Mouse (Mus musculus) MEL-GATA-1-ER (cell line): ENCODE results near the gene Coq10a.

Experiments
- DNase-seq: peaks from one replicate; pipeline ENCODE4 v3.0.0-alpha.2; 2012; ENCODE audit warnings: low read depth; ENCODE audit errors: extremely low read depth

Gene Coq10a

GRCm38 (mm10) chr10:128368402-128369217, at the start of gene Coq10a:
Gene Coq10a (minus strand): TSS chr10:128368997.
- peak; percentile 81 for DNase-seq

- DNase-seq = no peak
Observed at GRCm38 (mm10) chr10:128414848-128415247, 46.1 kb upstream of the Coq10a start.

DNA sequence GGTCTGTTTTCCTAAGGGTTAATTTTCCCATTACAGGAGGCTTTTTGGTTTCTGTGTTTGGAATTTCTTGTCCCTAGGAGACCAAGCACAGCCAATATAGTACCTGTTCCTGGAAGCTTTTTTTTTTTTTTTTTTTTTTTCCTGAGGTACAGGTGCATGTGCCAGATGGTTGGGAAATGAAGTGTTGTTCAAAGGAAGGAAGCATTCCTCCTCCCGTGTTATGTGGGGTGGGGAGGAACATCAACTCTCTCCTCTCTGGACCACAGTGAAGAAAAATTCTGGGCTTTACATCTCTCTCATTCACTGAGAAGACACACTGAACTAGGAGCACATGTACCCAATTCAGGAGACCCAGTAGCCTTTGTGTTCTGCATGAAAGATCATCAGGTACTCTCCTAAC, 44.3 kb upstream of the Coq10a start:
- DNase-seq = no peak

- DNase-seq = peak; percentile 34
Observed at GRCm38 (mm10) chr10:128412558-128412957, 43.8 kb upstream of the Coq10a start.

GRCm38 (mm10) chr10:128412055-128412381, 43.2 kb upstream of the Coq10a start:
- DNase-seq = no peak

DNA sequence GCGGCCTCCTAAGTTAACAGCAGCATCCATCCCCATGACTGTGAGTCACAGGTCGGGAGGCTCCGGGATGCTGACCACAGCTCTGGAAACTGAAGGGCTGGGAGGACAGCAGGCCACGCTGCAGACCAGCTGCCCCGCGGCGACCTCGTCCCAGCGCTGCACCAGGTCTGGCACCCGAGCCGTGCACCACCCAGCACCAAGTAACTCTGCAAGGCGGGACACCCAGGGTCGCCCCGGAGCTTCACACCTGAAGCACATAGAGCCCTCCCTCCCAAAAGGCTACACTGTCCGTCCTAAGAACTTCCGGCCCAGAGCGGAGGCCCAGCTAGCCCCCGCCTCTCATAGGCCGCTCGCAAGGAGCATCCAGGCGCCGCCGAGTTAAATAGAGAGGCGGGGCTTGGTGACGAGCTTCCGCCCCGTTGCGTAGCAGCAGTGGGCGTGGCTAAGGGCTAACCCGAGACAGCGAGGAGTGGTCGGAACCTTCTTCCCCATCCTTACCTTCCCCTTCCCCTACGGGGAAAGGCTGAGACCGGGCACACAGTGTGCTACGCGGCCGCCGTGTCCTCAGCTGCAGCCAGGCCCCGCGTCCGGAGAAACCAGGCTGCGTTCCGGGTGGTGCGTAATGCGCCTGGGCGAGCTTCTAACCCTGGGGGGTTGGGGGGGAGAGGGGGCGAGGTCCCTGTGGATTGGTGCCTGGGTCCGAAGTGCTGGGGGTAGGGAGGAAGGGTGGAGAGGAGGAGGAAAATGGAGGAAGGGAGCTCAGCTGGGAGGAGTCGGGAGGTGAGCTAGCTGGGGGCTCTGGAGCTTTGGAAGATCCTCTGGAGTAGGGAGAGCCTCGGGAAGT, 42.6 kb upstream of the Coq10a start, which contains the start of the genes Nabp2 and Rnf41:
Nabp2 (minus strand) TSS at position 282 of the 844 bp plus-strand sequence.
Rnf41 (plus strand) TSS at position 447 of the 844 bp plus-strand sequence.
- DNase-seq = peak; percentile 92

DNA sequence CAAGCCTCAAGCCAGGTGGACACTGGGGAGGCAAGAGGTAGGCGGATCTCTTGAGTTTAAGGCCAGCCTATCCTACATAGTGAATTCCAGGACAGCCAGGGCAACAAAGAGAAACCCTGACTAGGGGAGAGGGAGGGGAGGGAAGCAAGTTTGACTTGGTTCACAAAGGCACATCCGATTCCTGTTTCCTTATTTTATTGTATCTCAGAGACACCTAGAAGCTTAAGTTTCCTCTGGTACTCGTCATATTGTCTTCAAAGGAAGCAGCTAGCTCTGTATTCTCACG, 41.7 kb upstream of the Coq10a start:
- DNase-seq = peak; percentile 37

DNA sequence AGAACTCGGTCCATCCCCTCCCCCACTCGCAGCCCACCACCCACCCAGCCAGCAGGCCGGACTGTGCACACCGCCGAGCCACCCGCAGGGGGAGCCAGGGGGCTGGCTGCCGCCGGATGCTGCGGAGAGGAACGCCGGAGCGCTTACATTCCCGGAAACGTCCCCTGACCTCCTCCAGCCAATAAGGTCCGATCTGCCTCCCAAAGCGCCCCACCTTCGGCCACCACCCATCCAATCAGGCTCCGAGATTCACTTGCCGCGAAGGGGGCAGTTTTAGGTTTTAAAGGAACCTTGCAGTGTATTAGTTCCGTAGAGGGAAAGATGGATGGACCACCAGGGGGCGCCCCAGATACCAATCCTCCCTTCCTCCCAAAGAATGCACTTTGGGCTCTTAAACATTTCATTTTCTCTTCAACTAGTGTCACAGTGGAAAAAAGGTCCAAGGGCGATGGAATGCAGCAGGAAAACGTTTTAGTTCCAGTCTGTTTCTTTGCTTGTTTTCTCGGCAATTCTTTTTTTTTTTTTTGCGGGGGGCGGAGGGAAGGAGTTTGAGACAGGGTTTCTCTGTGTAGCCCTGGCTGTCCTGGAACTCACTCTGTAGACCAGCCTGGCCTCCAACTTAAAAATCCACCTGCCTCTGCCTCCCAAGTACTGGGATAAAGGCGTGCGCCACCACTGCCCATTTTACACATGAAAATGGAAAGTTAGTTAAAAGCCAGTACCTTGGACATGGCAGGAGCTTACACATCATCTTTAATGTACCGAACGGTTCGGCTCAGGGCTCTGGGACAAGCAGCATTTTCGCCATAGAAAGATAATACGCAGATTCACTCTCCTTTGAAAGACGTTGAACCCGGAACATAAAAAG, 41.1 kb upstream of the Coq10a start:
- peak; percentile 97 for DNase-seq

DNA sequence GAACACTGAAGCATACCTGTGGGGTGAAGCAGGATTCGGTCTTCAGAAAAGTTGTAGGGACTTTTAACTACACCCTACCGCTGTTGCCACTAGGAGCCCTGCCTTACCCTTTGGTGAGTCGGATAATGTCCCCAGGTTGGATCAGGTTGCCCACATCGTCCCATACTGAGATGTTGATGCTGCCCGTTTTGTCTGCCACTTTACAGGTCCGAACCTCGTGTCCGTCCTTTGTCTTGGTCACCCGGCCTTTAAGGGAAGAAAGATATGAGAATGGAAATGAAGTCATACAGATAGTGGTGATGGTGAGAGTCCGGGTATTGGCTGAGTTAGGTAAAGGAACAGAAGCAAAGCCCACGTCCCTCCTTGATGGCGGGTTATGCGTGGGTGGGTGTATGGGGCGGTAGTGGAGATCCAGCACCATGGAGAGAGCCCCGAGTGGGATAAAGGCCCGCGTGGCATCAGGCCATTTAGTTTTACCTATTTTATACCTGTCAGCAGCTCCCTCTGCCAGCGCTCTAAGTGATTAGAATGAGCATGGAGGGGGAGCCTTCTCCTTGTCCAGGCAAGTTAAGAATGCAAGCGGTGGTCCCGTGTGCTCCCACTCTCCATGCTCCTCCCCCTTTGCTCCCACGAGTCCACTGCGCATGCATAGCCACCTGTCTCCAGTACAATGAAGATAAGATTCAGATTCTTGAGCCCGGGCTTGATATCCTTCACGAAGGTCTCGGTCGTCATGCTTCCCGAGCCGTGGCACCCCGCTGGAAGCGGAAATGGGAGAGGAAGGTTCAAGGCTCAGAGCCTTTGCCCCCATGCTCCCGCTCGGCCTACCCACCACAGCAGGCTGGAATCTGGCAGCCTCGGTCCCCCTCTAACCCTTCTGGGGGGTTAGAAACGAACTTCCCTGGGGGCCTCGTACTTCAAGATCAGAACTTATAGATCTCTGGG, 40.1 kb upstream of the Coq10a start:
- DNase-seq = peak; percentile 14

DNA sequence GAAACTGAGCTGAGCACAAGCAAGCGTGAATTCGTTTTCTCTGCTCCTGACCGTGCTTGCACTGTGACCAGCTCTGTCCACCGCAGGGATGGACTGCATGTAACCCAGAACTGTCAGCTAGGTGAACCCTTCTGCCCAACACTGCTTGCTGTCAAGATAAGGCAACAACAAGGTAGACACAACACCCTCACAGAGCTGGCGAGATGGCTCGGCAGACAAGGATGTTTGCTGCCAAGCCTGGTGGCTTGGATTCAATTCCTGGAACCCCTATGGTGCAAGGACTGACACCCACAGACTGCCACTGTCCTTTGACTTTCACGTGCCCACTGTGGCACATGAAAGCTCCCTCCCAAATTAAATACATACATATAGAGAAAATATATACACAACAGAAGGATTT, 35.1 kb upstream of the Coq10a start:
- no peak for DNase-seq

DNA sequence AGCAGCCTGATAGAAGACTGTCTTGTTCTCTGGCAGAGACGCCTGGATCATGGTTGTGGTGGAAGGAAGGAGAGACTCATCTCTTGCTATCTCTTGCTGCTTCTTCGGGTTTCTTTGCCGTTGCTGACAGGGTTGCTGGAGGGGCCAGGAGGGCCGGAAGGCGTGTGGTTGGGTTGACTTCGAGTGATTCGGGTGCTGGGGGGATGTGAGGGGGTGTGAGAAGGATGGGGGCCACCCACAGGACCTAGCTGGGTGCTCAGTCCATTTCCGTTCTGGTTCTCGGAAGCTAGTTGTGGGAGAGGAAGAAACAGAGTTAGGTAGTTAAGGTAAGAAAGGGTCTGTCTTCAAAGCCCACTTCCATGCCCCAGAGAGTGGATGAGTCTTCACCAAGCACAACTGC, 32.8 kb upstream of the Coq10a start:
- no peak for DNase-seq

DNA sequence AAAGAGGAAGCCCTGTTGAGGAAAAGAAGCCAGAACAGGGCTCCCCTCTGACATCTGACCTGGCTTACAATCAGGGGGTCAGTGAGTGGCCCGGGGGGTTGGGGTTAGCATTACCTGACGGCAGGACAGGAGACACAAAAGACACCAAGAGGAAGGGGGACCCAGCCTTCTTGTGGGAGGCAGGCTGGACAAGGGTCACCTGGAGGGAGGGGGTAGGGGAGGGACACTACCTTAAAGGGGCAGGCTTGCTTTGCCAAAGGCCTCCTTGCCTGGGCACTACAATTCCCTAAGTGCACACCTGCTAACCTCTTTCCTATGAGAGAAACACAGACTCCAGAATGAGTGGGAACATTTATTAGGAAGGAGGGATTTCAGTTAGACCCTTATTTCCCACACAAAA, 32.3 kb upstream of the Coq10a start, which contains the start of gene Slc39a5:
Slc39a5 (minus strand) TSS at position 174 of the 400 bp plus-strand sequence.
- DNase-seq = no peak

DNA sequence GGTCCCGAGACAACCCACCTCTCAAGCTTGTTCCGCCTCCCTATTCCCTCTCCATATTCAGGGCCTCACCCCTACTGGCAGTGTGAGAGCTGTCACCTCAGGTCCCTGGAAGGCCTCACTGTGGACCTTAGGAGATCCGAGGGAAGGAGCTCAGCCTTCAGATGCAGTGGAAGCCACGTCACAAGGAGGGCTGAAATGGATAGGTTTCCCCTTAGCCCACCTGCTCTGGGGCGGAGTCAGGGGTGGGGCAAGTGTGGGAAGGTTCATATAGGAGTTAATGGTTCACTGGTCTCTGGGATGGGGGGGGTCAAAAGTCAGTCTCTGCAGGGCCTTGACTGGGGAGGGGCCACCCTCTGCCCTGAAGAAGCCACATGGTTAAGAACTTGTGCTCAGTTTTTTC, 31.5 kb upstream of the Coq10a start:
- no peak for DNase-seq

DNA sequence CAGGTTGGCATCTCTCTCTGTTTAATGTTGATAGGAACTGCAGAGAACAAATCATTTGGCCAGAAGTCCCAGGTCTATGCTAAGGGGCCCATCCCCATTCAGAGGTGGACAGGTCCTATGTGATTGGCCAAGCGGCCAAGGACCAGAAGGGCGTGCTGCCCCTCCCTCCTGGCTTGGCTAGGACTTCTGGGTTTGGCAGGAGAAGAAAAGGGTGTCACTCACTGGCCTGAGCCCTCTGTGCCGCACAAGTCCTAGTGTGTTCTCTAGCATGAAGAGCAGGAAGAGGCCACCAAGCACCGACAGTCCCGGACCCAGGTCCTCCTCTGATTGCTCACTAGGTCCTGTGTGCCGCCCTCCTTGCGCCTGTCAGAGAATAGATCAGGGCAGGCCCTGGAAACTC, 28.7 kb upstream of the Coq10a start:
- DNase-seq = no peak

- no peak for DNase-seq
Observed at GRCm38 (mm10) chr10:128396716-128397264, 28.0 kb upstream of the Coq10a start.

GRCm38 (mm10) chr10:128396017-128396673, 27.3 kb upstream of the Coq10a start:
- DNase-seq = no peak

DNA sequence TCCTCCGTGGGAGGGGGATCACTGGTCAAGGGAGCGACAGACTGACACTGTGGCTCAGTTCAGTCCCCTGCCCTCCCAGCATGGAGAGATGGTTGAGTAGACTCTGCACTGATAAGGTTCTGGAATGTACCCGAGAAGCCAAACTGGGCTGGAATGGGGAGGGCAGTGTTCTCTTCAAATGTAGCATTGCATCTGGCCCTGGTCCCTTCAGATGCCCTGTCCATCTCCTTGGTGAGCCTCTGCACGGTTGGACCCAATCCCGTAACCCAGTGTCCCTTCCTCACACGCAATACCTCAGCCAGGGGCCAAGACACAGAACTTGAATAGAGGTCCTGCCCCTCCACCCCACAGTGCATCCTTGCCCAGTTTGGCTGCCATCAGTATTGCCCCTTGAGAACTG, 23.1 kb upstream of the Coq10a start:
- no peak for DNase-seq

GRCm38 (mm10) chr10:128390366-128390765, 21.6 kb upstream of the Coq10a start:
- no peak for DNase-seq

DNA sequence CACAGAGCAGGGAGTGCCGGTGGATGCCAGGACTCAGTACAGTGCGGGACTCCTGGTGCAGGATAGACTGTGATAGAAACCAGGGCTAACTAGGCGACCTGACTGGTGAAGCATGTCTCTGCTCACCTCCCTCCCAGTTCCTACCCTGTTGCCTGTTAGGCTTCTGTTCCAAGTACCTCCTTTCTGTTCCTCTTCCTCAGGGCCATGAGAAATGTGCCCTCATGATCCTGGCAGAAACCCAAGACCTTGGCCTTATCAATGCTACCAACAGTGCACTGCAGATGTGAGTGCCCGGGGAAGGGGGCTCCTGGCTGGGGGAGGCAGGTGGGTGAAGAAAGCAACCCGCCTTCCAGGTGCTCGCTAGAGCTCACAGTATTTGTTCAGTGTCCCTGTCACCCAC, 20.8 kb upstream of the Coq10a start:
- DNase-seq = no peak

DNA sequence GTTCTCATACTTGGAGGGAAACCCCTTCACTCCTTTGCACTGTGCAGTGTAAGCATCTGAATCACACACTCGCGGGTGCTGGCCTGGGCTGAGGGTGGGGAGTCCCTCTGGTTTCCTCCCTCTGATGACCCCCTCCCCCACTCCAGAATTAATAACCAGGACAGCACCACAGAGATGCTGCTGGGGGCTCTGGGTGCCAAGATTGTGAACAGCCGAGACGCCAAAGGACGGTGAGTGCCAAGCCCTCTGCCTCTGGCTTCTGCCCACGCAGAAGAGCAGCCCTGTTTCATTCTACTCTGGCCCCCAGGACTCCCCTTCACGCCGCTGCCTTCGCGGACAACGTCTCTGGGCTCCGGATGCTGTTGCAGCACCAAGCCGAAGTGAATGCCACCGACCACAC, 20.1 kb upstream of the Coq10a start:
- DNase-seq = no peak
